Mouse (Mus musculus) MEL (cell line): ENCODE results near the gene Fndc7. TPM values are rescaled to one million over a fixed set of nuclear protein-coding genes. Genes with fewer than 3 reads are reported as not detected.

Source experiments
- DNase-seq: peaks from one replicate; pipeline ENCODE4 v3.0.0; 2011; ENCODE audit warnings: low read depth, low spot score
- H3K27ac ChIP-seq: 2 replicates; pipeline ENCODE4 v1.5.1; 2012; ENCODE audit warnings: low read depth, mild to moderate bottlenecking, control low read depth, low read length, moderate library complexity; ENCODE audit not compliant: control insufficient read depth
- H3K27me3 ChIP-seq, 2 experiments: fragments of 150-350 bp in 1 of 2; sonication (generic) in 1 of 2; 2 replicates each; pipeline ENCODE4 v1.6.1; 2012; ENCODE audit warnings: low read length in 2 of 2, mild to moderate bottlenecking in 2 of 2, improper control_type of control experiment in 1 of 2, moderate library complexity in 1 of 2; ENCODE audit not compliant: insufficient read depth in 2 of 2, control insufficient read depth in 1 of 2
- H3K36me3 ChIP-seq, 2 experiments: 2 replicates each; pipeline ENCODE4 v1.6.1; 2012 to 2014; ENCODE audit warnings: low read length in 2 of 2, improper control_type of control experiment in 1 of 2, inconsistent platforms in 1 of 2, mild to moderate bottlenecking in 1 of 2; ENCODE audit not compliant: insufficient read depth in 2 of 2, control insufficient read depth in 1 of 2
- H3K4me1 ChIP-seq, 2 experiments: fragments of 150-350 bp in 1 of 2; sonication (generic) in 1 of 2; 2 replicates each; pipeline ENCODE4 v1.6.1; 2012; ENCODE audit warnings: low read length in 2 of 2, improper control_type of control experiment in 1 of 2, mild to moderate bottlenecking in 1 of 2; ENCODE audit not compliant: insufficient read depth in 2 of 2, control insufficient read depth in 1 of 2
- H3K4me3 ChIP-seq, 2 experiments: fragments of 150-350 bp in 1 of 2; sonication (generic) in 1 of 2; 2 replicates each; pipeline ENCODE4 v1.5.1; 2012; ENCODE audit warnings: low read depth in 2 of 2, low read length in 2 of 2, mild to moderate bottlenecking in 2 of 2, moderate library complexity in 2 of 2, control low read depth in 1 of 2, improper control_type of control experiment in 1 of 2; ENCODE audit not compliant: control insufficient read depth in 1 of 2, insufficient read depth in 1 of 2
- H3K79me2 ChIP-seq: 2 replicates; pipeline ENCODE4 v1.6.1; 2012; ENCODE audit warnings: mild to moderate bottlenecking, low read length, moderate library complexity; ENCODE audit not compliant: control insufficient read depth, poor library complexity, insufficient read depth
- H3K9ac ChIP-seq: 2 replicates; pipeline ENCODE4 v1.6.1; 2012; ENCODE audit warnings: low read depth, mild to moderate bottlenecking, control low read depth, low read length, moderate library complexity; ENCODE audit not compliant: control insufficient read depth, poor library complexity, severe bottlenecking
- H3K9me3 ChIP-seq: fragments of 150-350 bp; sonication (generic); replicated peaks from 2 replicates; pipeline ENCODE4 v1.6.1; 2012; ENCODE audit warnings: mild to moderate bottlenecking, low read length, improper control_type of control experiment, moderate library complexity; ENCODE audit not compliant: insufficient read depth
- CTCF ChIP-seq, 3 experiments: IDR thresholded peaks in 2 of 3; conservative IDR thresholded peaks in 1 of 3; 2 replicates each; pipeline ENCODE4 v1.5.1; 2011 to 2012; ENCODE audit warnings: low read length in 3 of 3, low read depth in 2 of 3, mild to moderate bottlenecking in 2 of 3, improper control_type of control experiment in 1 of 3, inconsistent platforms in 1 of 3, mixed read lengths in 1 of 3, moderate library complexity in 1 of 3; ENCODE audit not compliant: control insufficient read depth in 1 of 3, insufficient read depth in 1 of 3, poor library complexity in 1 of 3, severe bottlenecking in 1 of 3
- GATA1 ChIP-seq: IDR thresholded peaks from 2 replicates; pipeline ENCODE4 v1.6.1; 2011; ENCODE audit warnings: low read depth, low read length, improper control_type of control experiment
- KAT2A ChIP-seq: conservative IDR thresholded peaks from 2 replicates; pipeline ENCODE4 v1.6.1; 2012; ENCODE audit warnings: low read depth, low read length, improper control_type of control experiment, inconsistent platforms
- MAFK ChIP-seq: IDR thresholded peaks from 2 replicates; pipeline ENCODE4 v1.6.1; 2011; ENCODE audit warnings: low read depth, mild to moderate bottlenecking, low read length, improper control_type of control experiment, borderline replicate concordance
- MEF2A ChIP-seq: IDR thresholded peaks from 2 replicates; pipeline ENCODE4 v1.6.1; 2014; ENCODE audit warnings: low read depth, mild to moderate bottlenecking, inconsistent platforms, low read length, improper control_type of control experiment; ENCODE audit not compliant: poor library complexity, insufficient replicate concordance, severe bottlenecking; ENCODE audit errors: extremely low read depth
- MXI1 ChIP-seq: IDR thresholded peaks from 2 replicates; pipeline ENCODE4 v1.6.1; 2011; ENCODE audit warnings: mild to moderate bottlenecking, low read depth, low read length, improper control_type of control experiment
- NELFE ChIP-seq: IDR thresholded peaks from 2 replicates; pipeline ENCODE4 v1.6.1; 2011; ENCODE audit warnings: low read depth, low read length, improper control_type of control experiment
- NRF1 ChIP-seq: IDR thresholded peaks from 2 replicates; pipeline ENCODE4 v1.6.1; 2014; ENCODE audit warnings: low read depth, mild to moderate bottlenecking, inconsistent platforms, low read length, improper control_type of control experiment, moderate library complexity; ENCODE audit not compliant: poor library complexity, insufficient read depth, severe bottlenecking
- POLR2AphosphoS2 ChIP-seq: IDR thresholded peaks from 2 replicates; pipeline ENCODE4 v1.6.1; 2011; ENCODE audit warnings: low read length, improper control_type of control experiment
- RCOR1 ChIP-seq: IDR thresholded peaks from 2 replicates; pipeline ENCODE4 v1.6.1; 2012; ENCODE audit warnings: low read depth, mild to moderate bottlenecking, inconsistent platforms, low read length, improper control_type of control experiment
- SIN3A ChIP-seq: IDR thresholded peaks from 2 replicates; pipeline ENCODE4 v1.6.1; 2012; ENCODE audit warnings: low read length, improper control_type of control experiment, inconsistent platforms
- SMC3 ChIP-seq: IDR thresholded peaks from 2 replicates; pipeline ENCODE4 v1.6.1; 2011; ENCODE audit warnings: low read depth, low read length, improper control_type of control experiment
- USF1 ChIP-seq: IDR thresholded peaks from 2 replicates; pipeline ENCODE4 v1.6.1; 2014; ENCODE audit warnings: low read depth, mild to moderate bottlenecking, inconsistent platforms, low read length, improper control_type of control experiment, moderate library complexity
- USF2 ChIP-seq, 2 experiments: IDR thresholded peaks; 2 replicates each; pipeline ENCODE4 v1.6.1; 2011 to 2012; ENCODE audit warnings: improper control_type of control experiment in 2 of 2, low read length in 2 of 2, borderline replicate concordance in 1 of 2, inconsistent platforms in 1 of 2, low read depth in 1 of 2, mild to moderate bottlenecking in 1 of 2; ENCODE audit not compliant: insufficient read depth in 1 of 2
- ZNF384 ChIP-seq: IDR thresholded peaks from 2 replicates; pipeline ENCODE4 v1.6.1; 2012; ENCODE audit warnings: low read depth, mild to moderate bottlenecking, inconsistent platforms, low read length, improper control_type of control experiment
- polyA plus RNA-seq, 2 experiments: library from polyadenylated mRNA; stranded (reverse) in 1 of 2; unstranded in 1 of 2; fragments of >175 nt in 1 of 2; fragments of >200 nt in 1 of 2; gene quantifications; 2 replicates each; pipeline versions ENCODE4 v1.2.1 to v1.2.4; 2012; ENCODE audit warnings: low replicate concordance in 2 of 2, low read depth in 1 of 2; ENCODE audit not compliant: insufficient read length in 2 of 2, insufficient read depth in 1 of 2, missing spikeins in 1 of 2
- total RNA-seq: library from RNA; depleted of rRNA; stranded (reverse); fragments of 300-350 nt; gene quantifications from 2 replicates; pipeline ENCODE4 v1.2.3, GENCODE M21; 2012

The Fndc7 gene
- total and polyA plus RNA-seq, 3 experiments = 0.13 TPM; not detected in 2

DNA sequence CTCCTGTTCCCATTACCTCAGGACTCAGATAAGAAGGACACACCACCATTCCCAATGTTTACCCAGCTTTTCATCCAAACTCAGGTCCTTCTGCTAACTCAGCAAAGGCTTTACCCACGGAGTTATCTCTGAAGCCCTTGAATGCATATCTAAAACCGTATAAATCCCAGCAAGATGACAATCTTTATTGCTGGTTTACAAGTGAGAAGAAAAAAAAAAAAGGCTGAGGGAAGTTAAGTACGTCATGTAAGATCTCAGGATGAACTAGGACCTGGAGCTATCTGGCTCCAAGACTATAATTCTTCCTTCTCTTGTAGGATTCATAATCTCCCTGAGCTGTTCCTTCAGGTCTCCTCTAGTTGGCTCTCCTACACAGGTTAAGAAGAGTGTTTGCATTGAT, 38.3 kb downstream of the Fndc7 start:
- H3K4me3 ChIP-seq = no peak overlapping the region
- peaks cover 0 to 8% of the 10 kb centered on the region in 2 experiments; a peak in 2 of 4 replicates for H3K36me3 ChIP-seq
- H3K9ac ChIP-seq = no peak overlapping the region
- DNase-seq = no peak
- TF ChIP-seq CTCF (IDR thresholded peaks at IDR 0.05 in 2 of 3, conservative IDR thresholded peaks at IDR 0.05 in 1 of 3; ENCODE audit: control insufficient read depth in 1 of 3, insufficient read depth in 1 of 3, low read depth in 2 of 3, low read length in 3 of 3, poor library complexity in 1 of 3, severe bottlenecking in 1 of 3) (no peak; a peak in 1 of 6 replicates), KAT2A (no peak), SIN3A (0 out of 2 replicates have a peak, but pooled peaks have one; percentile 9), ZNF384 (peak; percentile 77), SMC3 (no peak), GATA1 (peak; percentile 27; the same call in 1 of the 2 replicates), NRF1 (no peak), RCOR1 (peak; percentile 50; the same call in 1 of the 2 replicates), MEF2A (no peak), USF2 (IDR thresholded peaks at IDR 0.05; ENCODE audit: borderline replicate concordance in 1 of 2, insufficient read depth in 1 of 2, low read depth in 1 of 2, low read length in 2 of 2) (no peak)
- H3K9me3 ChIP-seq = no peaks in the 10 kb centered on the region
- H3K4me1 ChIP-seq = peaks cover 4 to 23% of the 10 kb centered on the region in 2 experiments; a peak in 2 of 4 replicates
- no peaks in the 10 kb centered on the region for H3K79me2 ChIP-seq
- H3K27ac ChIP-seq = no peak overlapping the region
- H3K27me3 ChIP-seq = peaks cover 0 to 2% of the 10 kb centered on the region in 2 experiments; a peak in 3 of 4 replicates

DNA sequence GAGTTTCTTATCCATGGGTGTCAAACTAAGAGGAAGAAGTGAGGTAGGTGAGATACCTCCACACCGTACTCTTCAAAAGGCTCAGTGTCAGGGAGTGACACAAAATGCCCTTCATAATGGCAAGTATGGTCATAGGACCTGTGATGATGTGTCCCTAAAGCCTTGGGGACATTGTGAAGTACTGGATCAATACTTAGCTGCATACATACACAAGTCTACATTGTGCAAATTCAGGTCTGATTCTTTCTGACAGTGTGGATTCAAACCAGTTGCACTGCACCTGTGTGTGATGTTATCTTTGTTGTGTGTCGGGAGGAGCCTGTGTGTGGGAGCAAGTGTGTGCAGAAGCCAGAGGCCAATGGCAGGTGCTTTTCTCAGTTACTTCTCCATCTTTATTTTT, 38.7 kb downstream of the Fndc7 start:
- no peak for DNase-seq
- no peak overlapping the region for H3K9ac ChIP-seq
- no peak overlapping the region for H3K4me3 ChIP-seq
- peaks cover 4 to 21% of the 10 kb centered on the region in 2 experiments; a peak in 2 of 4 replicates for H3K4me1 ChIP-seq
- peaks cover 0 to 8% of the 10 kb centered on the region in 2 experiments; a peak in 2 of 4 replicates for H3K36me3 ChIP-seq
- H3K79me2 ChIP-seq = no peaks in the 10 kb centered on the region
- no peak overlapping the region for H3K27ac ChIP-seq
- H3K27me3 ChIP-seq = peaks cover 0 to 3% of the 10 kb centered on the region in 2 experiments; a peak in 3 of 4 replicates
- TF ChIP-seq ZNF384 (no peak), USF1 (no peak), POLR2AphosphoS2 (no peak), KAT2A (no peak), NELFE (no peak), MXI1 (no peak), MAFK (no peak), GATA1 (no peak)
- no peaks in the 10 kb centered on the region for H3K9me3 ChIP-seq
